Mouse (Mus musculus) forebrain, embryonic 11.5 days (tissue): ENCODE data around the gene Mlc1. TPM values are rescaled to one million over a fixed set of nuclear protein-coding genes. Genes with fewer than 3 reads are reported as not detected.
A peak's percentile ranks its signal among the peaks of the same experiment; 100 is the strongest.

Experiments used
- ATAC-seq: fragments of 200-750 bp; cut with Nextera tagmentation; replicated peaks from 2 replicates; pipeline ENCODE4 v1.8.0; 2017; ENCODE audit warnings: moderate TSS enrichment; ENCODE audit not compliant: low FRiP score
- DNase-seq: peaks from one replicate; pipeline ENCODE4 v3.0.0-alpha.2; 2017; ENCODE audit warnings: low spot score
- H3K27ac ChIP-seq: fragments of 300-500 bp; sonication (generic); 2 replicates; pipeline ENCODE4 v1.5.1; 2014; ENCODE audit warnings: low read depth, low read length
- H3K27me3 ChIP-seq: fragments of 300-500 bp; sonication (generic); 2 replicates; pipeline ENCODE4 v1.6.1; 2014; ENCODE audit warnings: mild to moderate bottlenecking, low read length, mixed read lengths; ENCODE audit not compliant: control insufficient read depth, insufficient read depth
- H3K36me3 ChIP-seq: fragments of 300-500 bp; sonication (generic); 2 replicates; pipeline ENCODE4 v1.6.1; 2014; ENCODE audit warnings: mild to moderate bottlenecking, low read length, moderate library complexity, mixed read lengths; ENCODE audit not compliant: control insufficient read depth, insufficient read depth
- H3K4me1 ChIP-seq: fragments of 300-500 bp; sonication (generic); replicated peaks from 2 replicates; pipeline ENCODE4 v1.6.1; 2014; ENCODE audit warnings: low read length, mixed read lengths; ENCODE audit not compliant: control insufficient read depth, insufficient read depth
- H3K4me2 ChIP-seq: fragments of 300-500 bp; sonication (generic); 2 replicates; pipeline ENCODE4 v1.6.1; 2014; ENCODE audit warnings: low read depth, mild to moderate bottlenecking, low read length, moderate library complexity, mixed read lengths; ENCODE audit not compliant: severe bottlenecking
- H3K4me3 ChIP-seq: fragments of 300-500 bp; sonication (generic); 2 replicates; pipeline ENCODE4 v1.5.1; 2014; ENCODE audit warnings: low read depth, low read length
- H3K9ac ChIP-seq: fragments of 300-500 bp; sonication (generic); 2 replicates; pipeline ENCODE4 v1.6.1; 2014; ENCODE audit warnings: low read length
- H3K9me3 ChIP-seq: fragments of 300-500 bp; sonication (generic); 2 replicates; pipeline ENCODE4 v1.6.1; 2016; ENCODE audit warnings: low read length, mixed read lengths; ENCODE audit not compliant: control insufficient read depth
- WGBS: fragments of 180-500 bp; shearing (Covaris S2); extraction: QIAGEN DNeasy Blood & Tissue Kit; methylation state at CpG from one replicate; pipeline ENCODE4 v1.1.7; 2014; 5-methylcytosine and 5-hydroxymethylcytosine counted together
- polyA plus RNA-seq: library from polyadenylated mRNA; unstranded; fragments of >200 nt; fragmentation: Nextera tagmentation; extraction: Ambion mirVana; gene quantifications from 2 replicates; pipeline ENCODE4 v1.2.1, GENCODE M21; 2014

Mlc1 gene
- polyA plus RNA-seq, 1 experiment from 2014 or later = 12.5 TPM

DNA sequence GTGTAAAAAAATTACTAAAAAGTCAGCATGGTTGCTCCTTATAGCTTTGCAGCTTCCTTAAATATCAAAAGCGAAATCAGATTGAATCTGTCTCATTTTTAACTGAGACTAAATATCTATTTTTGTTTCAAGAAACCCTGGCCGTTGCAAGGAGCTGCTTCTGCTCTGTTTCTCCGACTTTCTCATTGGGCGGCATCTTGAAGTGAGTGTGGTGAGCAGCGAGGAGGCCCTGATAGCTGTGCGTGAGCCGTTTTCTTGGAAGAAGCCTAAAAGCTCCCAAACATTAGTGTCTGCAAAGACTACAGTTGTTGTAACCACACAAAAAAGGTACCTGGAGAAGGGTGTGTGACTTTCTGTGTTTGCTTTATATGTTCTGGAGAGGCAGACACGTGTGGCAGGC lies 19.8 kb upstream of the Mlc1 start:
- Histone ChIP-seq H3K36me3 (no peaks in the 10 kb centered on the region), H3K9me3 (no peaks in the 10 kb centered on the region), H3K27ac (no peak overlapping the region), H3K9ac (no peak overlapping the region), H3K27me3 (no peaks in the 10 kb centered on the region), H3K4me3 (no peak overlapping the region), H3K4me2 (no peak overlapping the region), H3K4me1 (no peaks in the 10 kb centered on the region)
- ATAC-seq (no peak), DNase-seq (peak; percentile 14)
- 82% methylated on average over 8 of the region's 8 CpGs for WGBS

- no peaks in the 10 kb centered on the region for H3K9me3 ChIP-seq
- no peak overlapping the region for H3K4me3 ChIP-seq
- H3K27ac ChIP-seq = no peak overlapping the region
- no peaks in the 10 kb centered on the region for H3K27me3 ChIP-seq
- H3K9ac ChIP-seq = no peak overlapping the region
- DNase-seq (no peak), ATAC-seq (no peak)
- H3K4me2 ChIP-seq = no peak overlapping the region
- WGBS = 73% methylated on average over 2 of the region's 2 CpGs
- H3K36me3 ChIP-seq = no peaks in the 10 kb centered on the region
- H3K4me1 ChIP-seq = no peaks in the 10 kb centered on the region
These were observed 10.4 kb upstream of the Mlc1 start for GRCm38 (mm10) chr15:88989236-88989635.

DNA sequence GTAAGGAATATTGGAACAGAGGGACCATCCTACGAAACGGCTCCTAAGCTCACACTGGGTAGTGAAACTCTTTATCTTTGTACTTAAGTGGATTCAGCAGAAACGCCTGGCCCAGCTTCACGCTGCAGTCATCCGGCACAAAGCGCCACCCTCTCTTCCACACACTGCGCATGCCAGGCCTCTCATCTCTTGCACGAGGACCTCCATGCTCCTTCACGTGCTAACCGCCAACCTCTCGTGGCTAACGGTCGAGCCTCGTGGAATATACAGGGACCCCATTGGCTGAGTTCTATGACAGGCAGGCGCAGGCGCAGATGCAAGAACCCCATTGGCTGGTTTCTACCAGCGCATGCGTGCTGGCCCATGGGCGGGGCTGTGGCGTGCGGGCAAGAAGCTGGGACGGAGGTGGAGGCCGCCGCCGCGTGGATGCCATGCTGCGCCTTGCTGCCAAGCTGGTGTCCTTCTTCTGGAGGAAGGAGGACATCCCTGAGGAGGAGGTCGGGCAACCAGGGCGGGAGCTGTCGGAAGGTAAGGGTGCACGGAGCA lies 3.8 kb upstream of the Mlc1 start, which contains the start of gene Mov10l1:
Gene Mov10l1 (plus strand): TSS at position 376 of the 546 bp plus-strand sequence.
- WGBS = 95% methylated on average over 31 of the region's 31 CpGs
- no peak for DNase-seq
- no peak within 1 kb of the TSS for H3K27ac ChIP-seq
- H3K9me3 ChIP-seq = no peaks in the 10 kb centered on the region
- H3K4me3 ChIP-seq = no peak within 1 kb of the TSS
- H3K27me3 ChIP-seq = no peaks in the 10 kb centered on the region
- H3K4me2 ChIP-seq = no peak within 1 kb of the TSS
- no peak for ATAC-seq
- H3K4me1 ChIP-seq = peaks cover 5% of the 10 kb centered on the region; the same call in 1 of the 2 replicates
- H3K36me3 ChIP-seq = no peaks in the 10 kb centered on the region
- H3K9ac ChIP-seq = no peak within 1 kb of the TSS

- Histone ChIP-seq H3K27ac (peak overlapping the region; percentile 95; the same call in 1 of the 2 replicates), H3K9ac (no peak overlapping the region), H3K36me3 (no peaks in the 10 kb centered on the region), H3K4me1 (peaks cover 7% of the 10 kb centered on the region; the same call in 1 of the 2 replicates), H3K4me3 (no peak overlapping the region), H3K9me3 (no peaks in the 10 kb centered on the region), H3K27me3 (no peaks in the 10 kb centered on the region), H3K4me2 (no peak overlapping the region)
- ATAC-seq = peak; percentile 88
- no peak for DNase-seq
- WGBS = 20% methylated on average over 3 of the region's 3 CpGs
These were observed 285 bp upstream of the Mlc1 start for GRCm38 (mm10) chr15:88979138-88979446.

DNA sequence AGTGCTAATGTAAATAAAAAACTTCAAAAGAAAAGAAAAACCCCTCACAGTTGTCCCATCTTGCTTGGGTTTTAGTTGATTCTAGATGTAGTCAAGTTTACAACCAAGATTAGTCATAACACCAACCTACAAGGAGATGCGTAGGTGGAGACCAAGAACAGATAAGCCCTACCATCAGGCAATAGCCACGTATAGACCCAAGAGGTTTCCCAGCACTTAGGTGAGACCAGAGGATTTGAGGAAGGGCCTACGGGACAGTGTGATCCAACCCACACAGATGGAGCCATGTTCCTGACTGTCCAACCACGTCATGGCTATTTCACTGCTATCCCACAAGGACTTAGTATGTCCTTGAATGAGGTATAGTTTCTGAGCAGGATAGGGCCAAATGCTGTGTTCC lies 6.5 kb downstream of the Mlc1 start:
- H3K9me3 ChIP-seq = no peaks in the 10 kb centered on the region
- ATAC-seq (no peak), DNase-seq (no peak)
- H3K36me3 ChIP-seq = no peaks in the 10 kb centered on the region; the same call in 1 of the 2 replicates
- no peak overlapping the region for H3K4me2 ChIP-seq
- H3K9ac ChIP-seq = no peak overlapping the region
- no peaks in the 10 kb centered on the region for H3K4me1 ChIP-seq
- H3K27ac ChIP-seq = no peak overlapping the region
- WGBS = 90% methylated on average over 4 of the region's 4 CpGs
- no peaks in the 10 kb centered on the region for H3K27me3 ChIP-seq
- H3K4me3 ChIP-seq = no peak overlapping the region

DNA sequence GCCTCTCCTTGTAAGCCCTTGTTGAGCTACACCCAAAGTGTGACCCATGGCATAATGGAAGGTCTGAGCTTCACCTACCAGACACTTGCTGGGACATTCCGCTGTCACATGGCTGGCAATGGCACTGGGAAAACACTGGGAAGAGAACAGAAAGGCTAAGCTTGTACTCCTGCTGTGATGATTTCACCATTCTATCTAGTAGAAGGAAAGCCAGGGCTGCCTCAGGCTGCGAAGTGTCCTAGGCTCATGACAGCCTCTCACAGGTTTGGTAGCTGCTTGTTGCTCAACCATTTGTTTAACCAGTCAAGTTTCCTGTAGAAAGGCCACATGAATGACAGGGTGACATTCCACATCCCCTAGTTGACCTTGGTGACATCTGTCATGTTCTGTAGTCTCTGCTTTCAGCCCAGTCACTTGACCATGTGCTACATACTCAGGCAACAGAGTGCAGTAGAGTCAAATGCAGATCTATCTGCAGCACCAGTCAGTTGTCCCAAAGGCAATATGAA lies 14.7 kb downstream of the Mlc1 start:
- Histone ChIP-seq H3K9me3 (no peaks in the 10 kb centered on the region), H3K4me1 (no peaks in the 10 kb centered on the region), H3K9ac (no peak overlapping the region), H3K36me3 (no peaks in the 10 kb centered on the region; the same call in 1 of the 2 replicates), H3K27ac (no peak overlapping the region), H3K4me2 (no peak overlapping the region), H3K4me3 (no peak overlapping the region), H3K27me3 (no peaks in the 10 kb centered on the region)
- ATAC-seq (no peak), DNase-seq (no peak)
- 83% methylated on average over 2 of the region's 2 CpGs for WGBS

GRCm38 (mm10) chr15:88957522-88957921 lies 21.3 kb downstream of the Mlc1 start:
- 90% methylated on average over 4 of the region's 4 CpGs for WGBS
- Histone ChIP-seq H3K9ac (no peak overlapping the region), H3K27ac (no peak overlapping the region), H3K4me2 (no peak overlapping the region), H3K27me3 (peaks cover 4% of the 10 kb centered on the region), H3K4me3 (no peak overlapping the region), H3K9me3 (no peaks in the 10 kb centered on the region), H3K4me1 (peaks cover 2% of the 10 kb centered on the region; the same call in 1 of the 2 replicates), H3K36me3 (no peaks in the 10 kb centered on the region)
- ATAC-seq (no peak), DNase-seq (no peak)

GRCm38 (mm10) chr15:88955342-88955741 lies 23.5 kb downstream of the Mlc1 start:
- Histone ChIP-seq H3K36me3 (no peaks in the 10 kb centered on the region), H3K9ac (no peak overlapping the region), H3K27ac (no peak overlapping the region), H3K4me3 (no peak overlapping the region), H3K9me3 (no peaks in the 10 kb centered on the region), H3K27me3 (peaks cover 4% of the 10 kb centered on the region), H3K4me1 (peaks cover 2% of the 10 kb centered on the region; the same call in 1 of the 2 replicates), H3K4me2 (no peak overlapping the region)
- no peak for ATAC-seq
- 81% methylated on average over 6 of the region's 6 CpGs for WGBS
- peak; percentile 38 for DNase-seq
